25 mouse cellular contexts compared by ENCODE assay signal in the genomic region with DNA sequence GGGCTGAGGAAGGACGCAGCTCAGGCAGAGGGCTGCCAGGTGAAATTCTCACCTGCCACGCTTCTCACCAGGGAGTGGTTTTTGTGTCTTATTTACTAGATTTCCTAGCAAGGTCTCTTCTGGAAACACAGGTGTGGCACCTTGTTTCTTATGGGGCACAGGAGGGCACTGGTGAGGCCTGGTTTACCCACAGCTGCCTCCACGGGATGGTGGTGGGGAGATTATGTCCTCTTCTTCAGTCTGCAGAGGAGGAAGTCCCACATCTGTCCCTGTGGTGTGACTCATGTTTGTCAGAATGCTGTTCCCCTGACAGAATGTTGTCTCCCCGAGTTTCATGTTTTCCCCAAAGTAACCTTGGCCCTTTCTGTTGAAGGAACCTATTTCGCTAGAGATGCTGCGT. TPM values are rescaled to one million over a fixed set of nuclear protein-coding genes. Genes with fewer than 3 reads are reported as not detected.
DNase-seq lines count a peak whose midpoint lies in the region; ATAC-seq and TF ChIP-seq lines count a peak whose summit lies in the region.
"Had no signal": no experiment of that assay in that cellular context is flagged by ENCODE, and none has a peak within 500 bp of the region (broad histone marks: within the 10 kb centered on the region; RNA-seq: fewer than 3 reads in every experiment).

No protein-coding gene starts in this region.

- DNase-seq in thymus, adult 2 months, result no peak
- no peak for DNase-seq in thymus, adult 18-20 months
- peak; percentile 25 to 31 for DNase-seq in thymus, postnatal 10 days (ENCODE audit: low spot score in 2 of 2)
- peak; percentile 46 for DNase-seq in thymus, postnatal 4 days
- DNase-seq in adrenal gland, adult 2 months, result no peak
- DNase-seq: adrenal gland, postnatal 14 days; cerebellum, adult 11 months; cerebellum, adult 2 months; cerebellum, adult 9-11 months; cerebellum, postnatal 25 days; forebrain, postnatal 0 days; gastrocnemius, adult 2 months; gastrocnemius, postnatal 14 days; heart, postnatal 10 days; heart, postnatal 36 days had no signal

- WGBS in thymus, adult 2 months, result 37% methylated on average over 6 of the region's 6 CpGs

- H3K36me3 ChIP-seq in thymus, adult 2 months (ENCODE audit: control insufficient read depth, insufficient read depth, low read length), result peaks cover 18% of the 10 kb centered on the region

- peak overlapping the region; percentile 27; the same call in 1 of the 2 replicates for H3K27ac ChIP-seq in thymus, adult 2 months (ENCODE audit: control insufficient read depth, insufficient read depth, low read length)
- H3K27ac ChIP-seq: embryonic facial prominence, embryonic 12.5 days; embryonic facial prominence, embryonic 15.5 days; gastrocnemius, adult 2 months; heart, embryonic 15.5 days; hindbrain, embryonic 10.5 days; hindbrain, embryonic 13.5 days had no signal

- TF ChIP-seq CTCF in thymus, adult 2 months (IDR thresholded peaks at IDR 0.05; ENCODE audit: borderline replicate concordance, control insufficient read depth, extremely low read depth, insufficient read depth, low read length, poor library complexity), result no peak

- TF ChIP-seq POLR2A in thymus, adult 2 months (IDR thresholded peaks at IDR 0.05; ENCODE audit: control insufficient read depth, extremely low read depth, insufficient read depth, low read length, poor library complexity), result no peak

- no peaks in the 10 kb centered on the region for H3K27me3 ChIP-seq in thymus, adult 2 months (ENCODE audit: control insufficient read depth, insufficient read depth, low read length)
- H3K27me3 ChIP-seq: embryonic facial prominence, embryonic 12.5 days; embryonic facial prominence, embryonic 15.5 days; heart, embryonic 12.5 days; heart, embryonic 15.5 days; hindbrain, embryonic 13.5 days; Patski had no signal

- peaks cover 12% of the 10 kb centered on the region for H3K4me1 ChIP-seq in thymus, adult 2 months (replicated peaks; ENCODE audit: control insufficient read depth, insufficient read depth, low read length)
- H3K4me1 ChIP-seq: heart, embryonic 15.5 days had no signal

- ATAC-seq in CD4-positive, CD25-positive, alpha-beta regulatory T cell, adult 4 months, result no peak
- ATAC-seq: forebrain, embryonic 14.5 days; forebrain, postnatal 0 days; hindbrain, embryonic 16.5 days; Patski had no signal

- no peak overlapping the region for H3K4me3 ChIP-seq in thymus, adult 2 months (ENCODE audit: control insufficient read depth, insufficient read depth, low read length)
- H3K4me3 ChIP-seq: embryonic facial prominence, embryonic 12.5 days; embryonic facial prominence, embryonic 15.5 days; gastrocnemius, adult 2 months; heart, embryonic 12.5 days; heart, embryonic 15.5 days; hindbrain, embryonic 10.5 days; hindbrain, embryonic 13.5 days had no signal

RNA-seq across cellular contexts. Expression of a gene that starts 44.4 kb away (rescaled TPM):
- polyA plus RNA-seq in thymus, adult 2 months (2012; rRNA removed), result 43.6 and 50.7 TPM in 2 replicates
- total RNA-seq in adrenal gland, adult 2 months (2021), result 10 to 100 TPM; 18.0 to 22.4 TPM
- polyA plus RNA-seq in adrenal gland, adult 2 months (2012; rRNA removed), result 4.2 and 4.5 TPM in 2 replicates
- 10 to 100 TPM; 68.1 to 69.0 TPM for polyA plus RNA-seq in CD4-positive, CD25-positive, alpha-beta regulatory T cell, adult 4 months (2017; shearing (Covaris generic))

Comparison
In these comparisons a context has a peak if more than half of its experiments do, and no peak if none do; other contexts are left out.
1. DNase-seq: peak in thymus, postnatal 10 days (2 of 2) and thymus, postnatal 4 days (single experiment); none in thymus, adult 2 months (single experiment), thymus, adult 18-20 months (0 of 2) and adrenal gland, adult 2 months (single experiment).